Mouse (Mus musculus) cortical plate, adult 2 months (tissue): ENCODE measurements around the gene Specc1.

ENCODE experiments used
- CTCF ChIP-seq: fragments of 200-500 bp; IDR thresholded peaks from 2 replicates; pipeline ENCODE4 v1.5.1; 2011; ENCODE audit warnings: mild to moderate bottlenecking, control low read depth, low read length; ENCODE audit not compliant: insufficient read depth; ENCODE audit errors: extremely low read depth
- POLR2A ChIP-seq: fragments of 200-500 bp; IDR thresholded peaks from 2 replicates; pipeline ENCODE4 v1.6.1; 2011; ENCODE audit warnings: mild to moderate bottlenecking, low read length, control low read depth; ENCODE audit not compliant: insufficient read depth; ENCODE audit errors: extremely low read depth

GRCm38 (mm10) chr11:62026345-62026815 lies 69.8 kb downstream of the Specc1 start:
- no peak for TF ChIP-seq CTCF
- no peak for TF ChIP-seq POLR2A
